Mouse (Mus musculus) hindbrain, postnatal 0 days (tissue): ENCODE measurements around the gene Aarsd1. TPM values are rescaled to one million over a fixed set of nuclear protein-coding genes. Genes with fewer than 3 reads are reported as not detected.

ENCODE experiments used
- ATAC-seq: fragments of 200-750 bp; cut with Nextera tagmentation; 2 replicates; pipeline ENCODE4 v1.8.0; 2017; ENCODE audit warnings: mild to moderate bottlenecking, moderate TSS enrichment, moderate library complexity
- DNase-seq: peaks from one replicate; pipeline ENCODE4 v3.0.0-alpha.2; 2015; ENCODE audit warnings: low spot score
- H3K27ac ChIP-seq: fragments of 300-500 bp; sonication (generic); 2 replicates; pipeline ENCODE4 v1.5.1; 2014; ENCODE audit warnings: mild to moderate bottlenecking
- H3K27me3 ChIP-seq: fragments of 300-500 bp; sonication (generic); 2 replicates; pipeline ENCODE4 v1.6.1; 2014; ENCODE audit warnings: low read length, mixed read lengths; ENCODE audit not compliant: insufficient read depth
- H3K36me3 ChIP-seq: fragments of 300-500 bp; sonication (generic); 2 replicates; pipeline ENCODE4 v1.6.1; 2014; ENCODE audit warnings: low read length, mixed read lengths; ENCODE audit not compliant: insufficient read depth
- H3K4me1 ChIP-seq: fragments of 300-500 bp; sonication (generic); 2 replicates; pipeline ENCODE4 v1.6.1; 2014; ENCODE audit warnings: antibody characterized with exemption, low read length, mixed read lengths; ENCODE audit not compliant: insufficient read depth
- H3K4me2 ChIP-seq: fragments of 300-500 bp; sonication (generic); 2 replicates; pipeline ENCODE4 v1.6.1; 2014; ENCODE audit warnings: low read depth, mild to moderate bottlenecking, low read length, moderate library complexity, mixed read lengths
- H3K4me3 ChIP-seq: fragments of 300-500 bp; sonication (generic); 2 replicates; pipeline ENCODE4 v1.5.1; 2014; ENCODE audit warnings: low read length
- H3K9ac ChIP-seq: fragments of 300-500 bp; sonication (generic); replicated peaks from 2 replicates; pipeline ENCODE4 v1.6.1; 2014; ENCODE audit warnings: mild to moderate bottlenecking, low read length, moderate library complexity, mixed read lengths
- H3K9me3 ChIP-seq: fragments of 300-500 bp; sonication (generic); 2 replicates; pipeline ENCODE4 v1.6.1; 2016; ENCODE audit warnings: low read length, mixed read lengths
- CTCF ChIP-seq: IDR thresholded peaks from 2 replicates; pipeline ENCODE4 v1.5.1; 2016; ENCODE audit warnings: antibody characterized with exemption, control low read depth, low read depth
- WGBS: fragments of 180-500 bp; shearing (Covaris S2); extraction: QIAGEN DNeasy Blood & Tissue Kit; methylation state at CpG from one replicate; pipeline ENCODE4 v1.1.7; 2014; 5-methylcytosine and 5-hydroxymethylcytosine counted together
- polyA plus RNA-seq: library from polyadenylated mRNA; unstranded; fragments of >200 nt; fragmentation: Nextera tagmentation; extraction: Ambion mirVana; gene quantifications from 2 replicates; pipeline ENCODE4 v1.2.1, GENCODE M21; 2015
- total RNA-seq: library from RNA; depleted of rRNA; stranded (reverse); fragments of >200 nt; gene quantifications from 2 replicates; pipeline ENCODE4 v1.2.3, GENCODE M21; 2014

Gene Aarsd1
- total and polyA plus RNA-seq, 2 experiments from 2014 or later, result 62.5 to 89.9 TPM

DNA sequence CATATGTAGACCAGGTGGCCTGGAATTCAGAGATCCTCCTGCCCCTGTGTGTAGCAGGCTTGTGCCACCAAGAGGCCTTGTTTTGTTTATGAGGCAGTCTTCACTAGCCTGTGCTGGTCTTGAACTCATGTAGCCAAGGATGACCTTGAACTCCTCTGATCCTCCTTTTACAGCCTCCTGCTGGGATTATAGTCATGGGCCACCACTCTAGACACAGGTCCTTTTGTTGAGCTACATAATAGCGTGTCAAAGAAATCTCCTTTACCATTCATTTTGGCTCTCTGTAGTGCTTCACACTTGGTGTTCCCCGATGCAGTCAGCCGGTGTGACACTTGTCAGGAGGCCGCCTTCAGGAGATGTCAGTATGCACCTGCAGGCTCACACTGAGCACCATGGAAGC, 19.5 kb upstream of the Aarsd1 start:
- DNase-seq (no peak), ATAC-seq (no peak)
- Histone ChIP-seq H3K4me3 (no peak overlapping the region), H3K27me3 (no peaks in the 10 kb centered on the region), H3K36me3 (peaks cover 22% of the 10 kb centered on the region), H3K4me1 (no peaks in the 10 kb centered on the region), H3K27ac (no peak overlapping the region), H3K9me3 (no peaks in the 10 kb centered on the region), H3K9ac (no peak overlapping the region), H3K4me2 (no peak overlapping the region)
- no peak for TF ChIP-seq CTCF
- WGBS, result 38% methylated on average over 4 of the region's 4 CpGs

DNA sequence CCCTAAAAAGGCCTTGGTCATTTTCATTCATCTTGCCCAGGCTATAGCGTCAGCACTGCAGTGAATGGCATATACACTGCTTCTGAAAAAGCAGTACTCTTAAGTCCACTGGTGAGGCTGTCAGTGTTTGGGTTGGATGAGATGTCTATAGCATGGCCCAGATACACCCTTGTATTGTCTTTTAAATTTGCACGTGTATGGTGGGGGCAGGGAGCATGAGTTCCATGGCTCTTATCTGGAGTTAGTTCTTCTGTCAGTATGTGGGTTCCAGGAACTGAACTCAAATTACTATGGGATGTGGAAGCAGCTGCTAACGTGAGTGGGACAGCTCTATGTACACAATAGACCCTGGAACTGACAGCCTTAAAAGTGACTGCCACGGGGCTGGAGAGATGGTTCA, 18.4 kb upstream of the Aarsd1 start:
- no peak for TF ChIP-seq CTCF
- no peak overlapping the region for H3K4me3 ChIP-seq
- no peaks in the 10 kb centered on the region for H3K27me3 ChIP-seq
- no peak overlapping the region for H3K4me2 ChIP-seq
- H3K27ac ChIP-seq, result no peak overlapping the region
- WGBS, result 86% methylated on average over 4 of the region's 4 CpGs
- H3K9me3 ChIP-seq, result no peaks in the 10 kb centered on the region
- ATAC-seq, result no peak
- H3K4me1 ChIP-seq, result no peaks in the 10 kb centered on the region
- no peak for DNase-seq
- peaks cover 31% of the 10 kb centered on the region for H3K36me3 ChIP-seq
- no peak overlapping the region for H3K9ac ChIP-seq

DNA sequence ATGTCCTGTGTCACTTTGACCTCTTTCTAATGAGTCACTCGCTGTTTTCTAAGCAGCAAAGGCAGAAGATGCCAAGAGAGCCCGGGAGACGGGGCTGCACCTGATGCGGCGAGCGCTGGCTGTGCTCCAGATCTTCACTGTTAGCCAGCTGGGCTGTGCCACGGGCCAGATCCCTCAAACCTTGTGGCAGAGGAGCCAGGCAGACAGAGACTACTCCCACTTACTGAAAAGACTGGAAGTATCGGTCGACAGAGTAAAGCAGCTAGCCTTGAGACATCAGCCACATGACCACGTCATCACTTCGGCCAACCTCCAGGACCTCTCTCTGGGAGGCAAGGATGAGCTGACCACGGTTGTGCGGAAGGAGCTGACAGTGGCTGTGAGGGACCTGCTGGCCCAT, 16.0 kb upstream of the Aarsd1 start:
- ATAC-seq, result peak; percentile 45
- Histone ChIP-seq H3K4me2 (no peak overlapping the region), H3K9me3 (no peaks in the 10 kb centered on the region), H3K9ac (no peak overlapping the region; the same call in 1 of the 2 replicates), H3K4me1 (no peaks in the 10 kb centered on the region), H3K27me3 (no peaks in the 10 kb centered on the region), H3K36me3 (peaks cover 37% of the 10 kb centered on the region), H3K4me3 (no peak overlapping the region), H3K27ac (0 out of 2 replicates have a peak overlapping the region, but pooled peaks have one; percentile 11)
- DNase-seq, result peak; percentile 45
- no peak for TF ChIP-seq CTCF
- 59% methylated on average over 13 of the region's 13 CpGs for WGBS

DNA sequence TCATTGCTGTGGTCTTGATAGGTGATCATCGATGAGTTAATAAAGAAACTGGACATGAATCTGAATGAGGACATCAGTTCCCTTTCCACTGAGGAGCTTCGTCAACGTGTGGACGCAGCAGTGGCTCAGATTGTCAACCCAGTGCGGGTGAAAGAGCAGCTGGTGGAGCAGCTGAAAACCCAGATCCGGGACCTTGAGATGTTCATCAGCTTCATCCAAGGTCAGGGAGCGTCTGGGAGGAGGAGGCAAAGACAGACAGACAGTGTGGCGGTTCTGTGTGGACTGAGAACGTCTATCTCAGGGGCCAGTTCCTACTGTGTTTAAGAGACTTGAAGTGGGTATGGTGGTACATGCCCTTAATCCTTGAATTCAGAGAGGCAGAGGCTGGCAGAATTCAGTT, 13.9 kb upstream of the Aarsd1 start:
- ATAC-seq (no peak), DNase-seq (no peak)
- WGBS, result 92% methylated on average over 9 of the region's 9 CpGs
- H3K9me3 ChIP-seq, result no peaks in the 10 kb centered on the region
- no peak for TF ChIP-seq CTCF
- H3K27ac ChIP-seq, result no peak overlapping the region
- H3K27me3 ChIP-seq, result no peaks in the 10 kb centered on the region
- peaks cover 1% of the 10 kb centered on the region for H3K4me1 ChIP-seq
- no peak overlapping the region for H3K4me2 ChIP-seq
- peaks cover 37% of the 10 kb centered on the region for H3K36me3 ChIP-seq
- no peak overlapping the region for H3K4me3 ChIP-seq
- H3K9ac ChIP-seq, result no peak overlapping the region

DNA sequence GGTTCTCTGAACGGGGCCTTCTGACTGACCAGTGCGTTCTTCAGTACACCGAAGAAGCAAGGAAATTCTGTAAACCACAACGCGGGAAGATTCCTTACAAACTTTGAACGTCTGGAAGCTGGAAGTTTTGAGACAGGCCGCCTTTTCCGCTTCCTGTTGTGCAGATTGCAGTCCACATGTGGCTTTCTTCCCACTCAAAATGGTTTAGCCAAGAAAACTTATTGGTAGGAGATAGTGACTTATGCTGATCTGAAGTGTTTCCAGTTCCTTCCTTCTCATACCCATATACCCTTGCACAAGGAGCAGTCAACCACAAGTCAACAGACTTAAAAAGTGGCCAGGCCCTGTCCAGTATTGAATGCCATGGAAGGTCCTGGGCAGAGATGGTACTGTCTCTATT, 8.8 kb upstream of the Aarsd1 start:
- WGBS, result 65% methylated on average over 8 of the region's 8 CpGs
- no peak for TF ChIP-seq CTCF
- H3K36me3 ChIP-seq, result peaks cover 7% of the 10 kb centered on the region
- H3K4me1 ChIP-seq, result peaks cover 21% of the 10 kb centered on the region
- H3K27ac ChIP-seq, result no peak overlapping the region
- peak overlapping the region; percentile 97 for H3K4me3 ChIP-seq
- ATAC-seq (no peak), DNase-seq (no peak)
- H3K4me2 ChIP-seq, result peak overlapping the region; percentile 77
- no peaks in the 10 kb centered on the region for H3K9me3 ChIP-seq
- no peaks in the 10 kb centered on the region for H3K27me3 ChIP-seq
- H3K9ac ChIP-seq, result peak overlapping the region; percentile 79

DNA sequence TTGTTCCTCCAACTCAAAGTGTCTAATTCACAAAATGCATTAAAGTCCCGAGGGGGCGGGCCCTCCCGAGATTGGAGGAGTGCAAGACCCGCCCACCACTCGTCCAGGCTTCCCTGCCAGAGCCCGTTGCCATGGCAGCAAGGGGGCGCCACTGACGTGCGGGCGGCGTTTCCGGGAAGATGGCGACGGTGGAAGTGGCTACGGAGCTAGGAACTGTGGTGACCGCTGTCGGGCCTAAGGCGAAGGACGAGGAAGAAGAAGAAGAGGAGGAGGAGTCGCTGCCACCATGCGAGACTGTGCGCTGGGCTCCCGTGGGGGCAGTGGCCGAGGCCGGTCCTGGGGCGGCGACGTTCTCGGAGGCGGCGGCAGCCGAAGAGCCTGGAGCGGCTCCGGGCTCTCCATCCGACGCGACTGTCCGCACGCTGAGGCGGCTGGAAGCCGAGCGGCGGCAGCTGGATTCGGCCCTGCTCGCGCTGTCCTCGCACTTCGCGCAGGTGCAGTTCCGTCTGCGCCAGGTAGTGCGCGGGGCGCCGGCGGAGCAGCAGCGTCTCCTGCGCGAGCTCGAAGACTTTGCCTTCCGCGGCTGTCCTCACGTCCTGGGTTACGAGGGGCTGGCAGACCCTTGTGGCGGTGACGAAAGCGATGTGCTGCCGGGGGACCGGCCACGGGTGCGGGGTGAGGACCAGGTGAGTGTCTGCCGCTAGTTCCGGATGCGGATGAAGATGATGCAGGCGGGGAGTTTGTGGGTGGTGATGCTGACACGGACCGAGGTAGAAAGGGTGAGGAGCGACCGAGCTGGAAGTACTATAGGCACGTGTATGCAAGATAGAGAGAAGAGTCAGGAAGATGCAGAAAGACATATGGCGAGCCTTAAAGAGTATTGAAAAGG, 7.8 kb upstream of the Aarsd1 start, which contains the start of the genes Rundc1 and Ptges3l:
Gene Rundc1, plus strand, starts transcription at position 161 of the 889 bp plus-strand sequence.
Gene Ptges3l, minus strand, starts transcription at position 409 of the 889 bp plus-strand sequence.
- peak; percentile 67 for TF ChIP-seq CTCF
- H3K9me3 ChIP-seq, result no peaks in the 10 kb centered on the region
- WGBS, result under 1% methylated on average over 80 of the region's 81 CpGs
- H3K9ac ChIP-seq, result peak within 1 kb of the TSS; percentile 79
- peaks cover 21% of the 10 kb centered on the region for H3K4me1 ChIP-seq
- H3K4me3 ChIP-seq, result peak within 1 kb of the TSS; percentile 97
- peak within 1 kb of the TSS; percentile 93 for H3K27ac ChIP-seq
- 0 out of 2 replicates have a peak, but pooled peaks cover 6% of the 10 kb centered on the region for H3K36me3 ChIP-seq
- H3K27me3 ChIP-seq, result no peaks in the 10 kb centered on the region
- peak within 1 kb of the TSS; percentile 77 for H3K4me2 ChIP-seq
- ATAC-seq (peak; percentile 96), DNase-seq (peak; percentile 98)
